Mouse (Mus musculus): Measurements from ENCODE around the gene Crtc3.

Crtc3 gene

DNA sequence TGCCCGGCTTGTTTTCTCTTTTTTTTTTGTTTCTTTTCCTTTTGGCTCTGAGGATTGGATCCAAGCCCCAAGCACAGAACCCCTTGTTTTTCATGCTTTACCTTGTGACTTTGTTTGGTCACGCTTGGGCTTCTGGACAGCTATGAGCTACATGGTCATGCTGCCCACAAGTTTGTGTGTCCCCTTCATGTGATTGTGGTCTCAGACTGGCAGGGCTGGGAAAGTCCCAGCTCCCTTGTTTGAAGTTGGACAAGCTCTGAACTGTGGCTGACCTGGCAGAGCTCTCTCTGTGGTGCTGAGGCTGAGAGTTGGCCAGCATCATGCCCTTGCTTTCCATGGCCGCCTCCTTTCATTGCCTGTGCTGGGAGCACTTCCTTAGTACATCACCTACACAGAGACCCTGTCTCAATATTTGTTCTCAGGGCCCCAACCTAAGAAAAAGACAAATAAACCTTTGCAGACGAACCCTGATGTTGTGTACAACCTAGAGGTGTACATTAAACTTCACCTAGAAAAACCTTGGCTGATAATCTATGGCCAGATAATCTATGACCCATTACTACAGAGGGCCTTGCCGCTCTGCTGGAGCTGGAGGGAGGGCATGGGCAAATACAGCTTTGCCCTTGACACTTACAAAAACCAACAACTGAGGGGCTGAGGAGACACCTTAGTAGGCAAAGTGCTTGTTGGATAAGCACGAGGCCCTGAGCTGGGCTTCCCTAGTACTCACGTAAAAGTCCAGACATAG is 140.0 kb downstream of the Crtc3 start:
- DNase-seq = no peak

- no peak for DNase-seq
Measured at GRCm38 (mm10) chr7:80542139-80542831, 146.4 kb downstream of the Crtc3 start.

DNA sequence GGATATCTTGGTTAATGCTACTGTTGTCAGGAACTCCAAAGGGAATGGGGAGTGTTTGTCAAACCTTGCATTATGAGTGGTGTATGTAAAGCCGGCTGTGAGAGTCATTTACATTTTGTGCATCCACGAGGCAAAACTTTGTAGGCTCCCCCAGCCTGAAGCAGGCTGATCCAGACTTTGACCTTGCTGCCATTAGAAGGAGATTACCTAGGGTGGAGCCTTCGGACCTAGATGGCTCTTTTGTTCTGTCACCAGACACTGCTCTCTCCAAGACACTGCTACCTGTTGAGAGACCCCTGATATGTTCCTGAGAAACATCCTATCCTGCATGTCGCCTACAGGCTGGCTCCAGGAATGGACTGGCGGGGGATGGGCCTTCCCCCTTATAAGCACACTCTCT is 149.1 kb downstream of the Crtc3 start:
- no peak for DNase-seq

Data from right cerebral cortex, postnatal 14 days (tissue).